Mouse (Mus musculus): ENCODE results near the gene Ezh2. TPM values are rescaled to one million over a fixed set of nuclear protein-coding genes. Genes with fewer than 3 reads are reported as not detected.

Ezh2 gene
- polyA plus RNA-seq (2012; rRNA removed), result 211 and 271 TPM in 2 replicates

DNA sequence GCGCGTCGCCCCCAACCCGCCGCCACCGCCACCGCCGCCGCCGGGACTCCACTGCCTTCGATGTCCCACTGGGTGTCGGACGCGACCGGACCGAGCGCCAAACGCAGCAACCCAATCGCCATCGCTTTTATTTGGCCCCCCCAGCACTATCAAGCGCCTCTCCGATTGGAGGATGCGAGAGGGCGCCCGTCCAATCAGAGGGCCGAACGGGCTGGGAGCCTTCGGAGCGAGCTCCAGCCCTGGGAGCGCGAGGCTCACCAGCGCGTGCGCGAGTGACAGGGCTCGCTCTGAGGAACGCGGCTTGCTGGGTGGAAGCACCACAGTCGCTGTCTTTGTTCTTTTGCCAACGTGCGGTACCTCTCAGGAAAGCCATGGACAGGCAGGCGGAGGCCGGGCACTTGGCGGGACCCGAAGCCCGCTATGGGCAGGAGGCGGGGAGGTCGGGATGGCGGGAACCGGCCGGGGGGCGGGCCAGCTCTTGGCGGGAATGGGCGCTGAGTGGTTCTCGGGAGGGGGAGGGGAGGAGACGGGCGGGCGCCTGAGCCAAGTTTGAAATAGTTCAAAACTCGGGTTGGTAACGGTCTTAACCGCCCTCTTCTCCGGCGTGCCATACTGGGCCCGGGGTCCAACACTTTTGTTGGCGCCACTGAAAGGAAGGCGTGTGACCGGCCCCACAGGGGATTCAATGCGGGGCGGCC, at the start of gene Ezh2:
Ezh2 (minus strand) TSS at position 416 of the 698 bp plus-strand sequence.

Other genes starting within 250 kb of the Ezh2 start
- gene Cul1, start 141.9 kb downstream of the Ezh2 start, polyA plus RNA-seq (2012; rRNA removed), result 114 and 141 TPM in 2 replicates
- 68.0 and 89.8 TPM in 2 replicates for gene Pdia4, start 218.1 kb upstream of the Ezh2 start, polyA plus RNA-seq (2012; rRNA removed)
- gene Zfp786, start 235.5 kb upstream of the Ezh2 start, polyA plus RNA-seq (2012; rRNA removed), result 6.9 and 7.1 TPM in 2 replicates
- gene Zfp398, start 240.3 kb upstream of the Ezh2 start, polyA plus RNA-seq (2012; rRNA removed), result 14.3 and 14.9 TPM in 2 replicates